Mouse (Mus musculus) embryonic fibroblast, embryonic 13.5 days (primary cell): ENCODE measurements around the gene Asb11.

ENCODE experiments used
- CTCF ChIP-seq: IDR thresholded peaks from 2 replicates; pipeline ENCODE4 v1.5.1; 2011; ENCODE audit warnings: mild to moderate bottlenecking, control low read depth, low read length, moderate library complexity, borderline replicate concordance; ENCODE audit not compliant: insufficient read depth
- POLR2A ChIP-seq: IDR thresholded peaks from 2 replicates; pipeline ENCODE4 v1.6.1; 2011; ENCODE audit warnings: low read depth, mild to moderate bottlenecking, control low read depth, low read length, moderate library complexity

DNA sequence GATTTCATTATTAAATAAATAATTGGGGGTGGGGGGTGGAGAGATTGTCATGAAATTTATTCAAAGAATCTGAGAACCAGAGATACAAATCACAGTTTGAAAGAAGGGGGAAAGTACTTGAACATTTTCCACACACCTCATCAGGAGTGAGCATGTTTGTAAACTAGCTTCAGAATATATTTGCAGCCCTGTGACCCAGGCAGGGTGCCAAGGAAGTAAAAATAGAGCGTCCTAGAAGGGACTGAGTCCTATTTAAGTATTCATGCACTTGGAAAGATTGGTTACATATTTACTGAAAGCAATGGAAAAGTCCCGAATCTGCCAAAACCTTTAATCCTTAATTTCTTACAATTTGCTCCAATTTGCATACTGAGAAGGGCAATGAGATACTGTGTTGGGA, 3.3 kb downstream of the Asb11 start:
- no peak for TF ChIP-seq CTCF
- TF ChIP-seq POLR2A, result no peak
